Mouse (Mus musculus) midbrain, embryonic 16.5 days (tissue): ENCODE measurements around the gene Tmem251. TPM values are rescaled to one million over a fixed set of nuclear protein-coding genes. Genes with fewer than 3 reads are reported as not detected.

Source experiments
- ATAC-seq: fragments of 200-750 bp; cut with Nextera tagmentation; 2 replicates; pipeline ENCODE4 v1.8.0; 2017; ENCODE audit warnings: moderate TSS enrichment
- H3K27ac ChIP-seq: fragments of 300-500 bp; sonication (generic); 2 replicates; pipeline ENCODE4 v1.5.1; 2014; ENCODE audit warnings: mild to moderate bottlenecking, low read length, mixed read lengths
- H3K27me3 ChIP-seq: fragments of 300-500 bp; sonication (generic); 2 replicates; pipeline ENCODE4 v1.6.1; 2014; ENCODE audit warnings: low read depth, low read length, mixed read lengths; ENCODE audit not compliant: control insufficient read depth, insufficient read depth
- H3K36me3 ChIP-seq: fragments of 300-500 bp; sonication (generic); 2 replicates; pipeline ENCODE4 v1.6.1; 2014; ENCODE audit warnings: mild to moderate bottlenecking, low read length, moderate library complexity, mixed read lengths; ENCODE audit not compliant: control insufficient read depth, insufficient read depth
- H3K4me1 ChIP-seq: fragments of 300-500 bp; sonication (generic); 2 replicates; pipeline ENCODE4 v1.6.1; 2014; ENCODE audit warnings: mild to moderate bottlenecking, low read length, mixed read lengths; ENCODE audit not compliant: control insufficient read depth, insufficient read depth
- H3K4me2 ChIP-seq: fragments of 300-500 bp; sonication (generic); 2 replicates; pipeline ENCODE4 v1.6.1; 2014; ENCODE audit warnings: mild to moderate bottlenecking, low read length, mixed read lengths
- H3K4me3 ChIP-seq: fragments of 300-500 bp; sonication (generic); 2 replicates; pipeline ENCODE4 v1.5.1; 2014; ENCODE audit warnings: low read depth, mild to moderate bottlenecking, low read length, moderate library complexity, mixed read lengths
- H3K9ac ChIP-seq: fragments of 300-500 bp; sonication (generic); 2 replicates; pipeline ENCODE4 v1.6.1; 2014; ENCODE audit warnings: low read depth, low read length, mixed read lengths
- H3K9me3 ChIP-seq: fragments of 300-500 bp; sonication (generic); replicated peaks from 2 replicates; pipeline ENCODE4 v1.6.1; 2014; ENCODE audit warnings: mild to moderate bottlenecking, low read length, mixed read lengths; ENCODE audit not compliant: control insufficient read depth, poor library complexity, severe bottlenecking
- WGBS: fragments of 180-500 bp; shearing (Covaris S2); extraction: QIAGEN DNeasy Blood & Tissue Kit; methylation state at CpG from one replicate; pipeline ENCODE4 v1.1.7; 2014; 5-methylcytosine and 5-hydroxymethylcytosine counted together
- polyA plus RNA-seq: library from polyadenylated mRNA; unstranded; fragments of >200 nt; fragmentation: Nextera tagmentation; extraction: Ambion mirVana; gene quantifications from 2 replicates; pipeline ENCODE4 v1.2.1, GENCODE M21; 2015

Tmem251 gene
- polyA plus RNA-seq, 1 experiment from 2014 or later: 10.8 TPM

DNA sequence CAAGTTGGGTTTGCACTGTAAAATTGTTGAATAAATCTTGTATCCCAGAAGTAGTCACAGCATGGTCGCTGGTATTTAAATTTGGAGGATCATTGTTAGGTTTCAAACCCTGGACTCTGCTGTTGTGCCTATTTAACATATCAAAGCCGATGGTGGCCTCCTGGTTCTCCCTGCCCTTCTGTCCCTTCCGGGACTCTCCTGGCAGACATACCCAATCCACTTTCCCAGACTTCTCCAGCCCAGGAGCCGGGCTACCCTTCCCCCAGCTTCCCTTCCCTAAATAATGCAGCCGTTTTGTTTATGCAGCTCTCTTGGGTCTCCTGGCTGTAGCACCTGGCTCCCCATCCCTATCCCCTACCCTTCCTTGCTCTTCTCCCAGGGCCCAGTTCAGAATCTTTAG is 15.4 kb downstream of the Tmem251 start:
- 0% methylated on average over 5 of the region's 5 CpGs for WGBS

DNA sequence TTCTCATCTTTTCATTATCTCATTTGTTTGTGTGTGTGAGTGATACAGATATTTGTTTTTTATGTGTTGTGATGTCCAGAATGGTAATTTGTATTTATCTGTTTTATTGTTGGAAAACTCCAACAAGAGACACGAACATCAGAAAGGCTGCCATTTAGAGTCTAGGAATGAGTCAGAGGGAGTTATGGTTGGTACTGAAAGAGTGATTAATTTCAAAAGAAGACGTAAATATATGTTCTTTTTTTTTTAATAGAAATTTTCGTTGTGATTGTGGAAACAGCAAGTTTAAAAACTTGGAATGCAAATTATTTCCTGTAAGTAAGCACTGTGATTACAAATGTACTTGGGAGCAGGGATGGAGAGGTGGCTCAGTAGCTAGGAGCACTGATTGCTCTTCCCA is 18.1 kb downstream of the Tmem251 start:
- 93% methylated on average over 3 of the region's 3 CpGs for WGBS
- peaks cover 6% of the 10 kb centered on the region; the same call in 1 of the 2 replicates for H3K36me3 ChIP-seq

More for the DNA sequence above, 15.4 kb downstream of the Tmem251 start:
- Histone ChIP-seq H3K9me3 (no peaks in the 10 kb centered on the region), H3K27me3 (no peaks in the 10 kb centered on the region), H3K27ac (no peak overlapping the region), H3K4me1 (peaks cover 20% of the 10 kb centered on the region), H3K9ac (peak overlapping the region; percentile 87), H3K4me3 (peak overlapping the region; percentile 88), H3K36me3 (no peaks in the 10 kb centered on the region), H3K4me2 (peak overlapping the region; percentile 91)
- ATAC-seq: no peak

DNA sequence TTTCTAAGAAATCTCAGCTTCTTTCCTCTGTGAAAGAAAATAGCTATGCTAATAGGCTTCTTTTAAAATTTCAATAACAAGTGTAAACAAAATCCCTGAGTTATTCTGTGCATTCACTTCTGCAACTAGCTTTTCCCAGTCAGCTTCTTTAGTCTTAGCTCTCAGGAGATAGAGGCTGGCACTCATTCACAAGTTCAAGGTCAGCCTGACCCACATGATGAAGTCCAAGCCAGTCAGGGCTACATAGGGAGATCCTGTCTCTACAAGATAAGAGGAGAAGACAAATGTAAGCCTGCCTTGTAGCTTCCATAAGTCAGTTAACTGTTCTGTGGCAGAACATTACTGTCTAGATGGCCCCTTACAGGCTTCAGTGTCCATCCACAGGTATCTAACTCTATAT is 20.1 kb downstream of the Tmem251 start:
- Histone ChIP-seq H3K4me1 (peaks cover 6% of the 10 kb centered on the region), H3K4me3 (no peak overlapping the region), H3K27me3 (no peaks in the 10 kb centered on the region), H3K27ac (no peak overlapping the region), H3K9ac (no peak overlapping the region), H3K4me2 (no peak overlapping the region), H3K9me3 (no peaks in the 10 kb centered on the region), H3K36me3 (peaks cover 20% of the 10 kb centered on the region)
- no peak for ATAC-seq

More for the DNA sequence above, 18.1 kb downstream of the Tmem251 start:
- H3K4me2 ChIP-seq: no peak overlapping the region
- no peaks in the 10 kb centered on the region for H3K9me3 ChIP-seq
- H3K27ac ChIP-seq: no peak overlapping the region
- peaks cover 11% of the 10 kb centered on the region for H3K4me1 ChIP-seq
- no peaks in the 10 kb centered on the region for H3K27me3 ChIP-seq
- ATAC-seq: no peak
- H3K4me3 ChIP-seq: no peak overlapping the region
- H3K9ac ChIP-seq: no peak overlapping the region

DNA sequence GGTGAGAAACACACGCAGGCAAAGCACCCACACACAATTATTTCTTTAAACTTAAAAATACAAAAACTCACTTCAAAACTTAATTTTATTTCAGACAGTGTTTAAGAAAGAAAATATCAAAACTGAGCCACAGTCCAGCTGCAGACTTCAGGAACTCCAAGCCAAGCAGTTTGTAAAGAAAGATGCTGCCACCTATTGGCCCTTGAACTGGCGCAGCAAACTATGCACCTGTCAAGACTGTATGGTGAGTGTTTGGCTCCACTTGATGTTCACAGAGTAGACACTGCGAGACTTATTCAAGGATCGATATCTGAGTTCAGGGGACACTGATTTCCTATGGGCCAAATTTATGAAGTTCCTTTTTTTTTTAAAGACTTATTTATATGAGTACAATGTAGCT is 25.4 kb downstream of the Tmem251 start:
- peaks cover 50% of the 10 kb centered on the region for H3K36me3 ChIP-seq
- no peak overlapping the region for H3K4me3 ChIP-seq
- H3K4me2 ChIP-seq: no peak overlapping the region
- no peaks in the 10 kb centered on the region for H3K27me3 ChIP-seq
- WGBS: 98% methylated on average over 4 of the region's 4 CpGs
- no peak for ATAC-seq
- H3K9ac ChIP-seq: no peak overlapping the region
- H3K4me1 ChIP-seq: no peaks in the 10 kb centered on the region
- no peak overlapping the region for H3K27ac ChIP-seq
- no peaks in the 10 kb centered on the region for H3K9me3 ChIP-seq

DNA sequence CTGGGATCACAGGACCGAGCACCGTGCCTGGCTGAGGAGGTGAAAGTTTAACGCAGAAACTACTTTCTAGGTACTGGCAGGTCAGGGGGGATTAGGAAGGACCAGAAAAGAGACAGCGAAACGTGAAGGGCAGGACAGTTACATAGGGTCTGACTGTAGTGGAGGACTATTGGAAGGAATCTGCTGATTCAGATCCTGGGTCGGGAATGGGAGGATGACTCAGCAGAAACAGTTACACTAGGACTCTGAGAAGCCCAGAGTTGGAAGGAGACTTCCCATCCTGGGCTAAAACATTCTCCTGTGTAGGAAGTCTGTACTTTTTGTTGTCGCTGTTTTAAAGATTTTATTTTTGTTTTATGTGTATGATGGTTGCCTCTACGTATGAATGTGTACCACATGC is 28.0 kb downstream of the Tmem251 start:
- ATAC-seq: no peak
- H3K36me3 ChIP-seq: peaks cover 52% of the 10 kb centered on the region

DNA sequence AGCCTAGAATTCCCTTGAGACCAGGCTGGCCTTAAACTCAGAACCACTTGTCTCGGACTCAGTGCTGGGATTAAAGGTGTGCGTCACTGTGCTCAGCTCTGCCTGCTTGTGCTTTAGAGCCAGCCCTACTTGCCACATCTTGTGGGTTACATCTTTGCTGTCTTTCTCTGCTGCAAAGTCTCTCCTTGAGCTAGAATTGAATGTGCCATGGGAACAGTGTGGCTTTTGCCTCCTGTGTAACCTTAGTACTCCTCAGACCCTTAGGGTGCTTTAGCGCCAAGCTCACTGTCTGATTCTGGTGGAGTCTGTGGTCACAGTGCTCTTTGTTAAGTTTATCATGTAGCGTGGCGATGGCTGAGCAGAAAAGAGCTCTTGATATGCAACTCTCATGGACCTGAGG is 29.1 kb downstream of the Tmem251 start:
- Histone ChIP-seq H3K27me3 (no peaks in the 10 kb centered on the region), H3K9ac (no peak overlapping the region), H3K27ac (no peak overlapping the region), H3K4me3 (no peak overlapping the region), H3K9me3 (no peaks in the 10 kb centered on the region), H3K4me1 (no peaks in the 10 kb centered on the region), H3K4me2 (no peak overlapping the region), H3K36me3 (peaks cover 46% of the 10 kb centered on the region)
- no peak for ATAC-seq
- 98% methylated on average over 5 of the region's 5 CpGs for WGBS

More for the DNA sequence above, 28.0 kb downstream of the Tmem251 start:
- H3K9me3 ChIP-seq: no peaks in the 10 kb centered on the region
- H3K4me3 ChIP-seq: no peak overlapping the region
- H3K4me2 ChIP-seq: no peak overlapping the region
- H3K4me1 ChIP-seq: no peaks in the 10 kb centered on the region
- H3K9ac ChIP-seq: no peak overlapping the region
- H3K27me3 ChIP-seq: no peaks in the 10 kb centered on the region
- no peak overlapping the region for H3K27ac ChIP-seq
- 95% methylated on average over 8 of the region's 8 CpGs for WGBS

DNA sequence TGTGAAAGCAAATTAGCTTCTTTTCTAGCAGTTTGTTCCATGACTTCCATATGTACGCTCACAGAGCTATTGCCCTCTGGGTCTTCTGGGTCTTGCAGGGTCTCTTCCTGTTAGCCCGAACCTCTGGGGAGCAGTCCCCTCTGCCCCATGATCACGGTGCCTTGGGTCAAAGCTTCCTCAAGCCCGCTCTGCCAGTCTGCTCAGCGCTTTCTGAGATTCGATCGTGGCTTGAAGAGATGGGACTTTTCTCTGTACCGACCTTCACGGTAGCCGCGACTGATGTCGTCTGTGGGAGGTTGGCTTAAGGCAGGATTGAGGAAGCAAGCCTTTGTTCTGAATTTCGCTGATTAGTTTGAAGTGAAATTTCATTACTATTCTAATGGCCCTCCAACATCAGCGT is 32.5 kb downstream of the Tmem251 start:
- H3K27me3 ChIP-seq: no peaks in the 10 kb centered on the region
- no peak overlapping the region for H3K4me3 ChIP-seq
- no peak overlapping the region for H3K9ac ChIP-seq
- no peak overlapping the region for H3K27ac ChIP-seq
- no peaks in the 10 kb centered on the region for H3K4me1 ChIP-seq
- peaks cover 25% of the 10 kb centered on the region for H3K36me3 ChIP-seq
- 90% methylated on average over 14 of the region's 14 CpGs for WGBS
- H3K4me2 ChIP-seq: no peak overlapping the region
- ATAC-seq: no peak
- H3K9me3 ChIP-seq: no peaks in the 10 kb centered on the region

DNA sequence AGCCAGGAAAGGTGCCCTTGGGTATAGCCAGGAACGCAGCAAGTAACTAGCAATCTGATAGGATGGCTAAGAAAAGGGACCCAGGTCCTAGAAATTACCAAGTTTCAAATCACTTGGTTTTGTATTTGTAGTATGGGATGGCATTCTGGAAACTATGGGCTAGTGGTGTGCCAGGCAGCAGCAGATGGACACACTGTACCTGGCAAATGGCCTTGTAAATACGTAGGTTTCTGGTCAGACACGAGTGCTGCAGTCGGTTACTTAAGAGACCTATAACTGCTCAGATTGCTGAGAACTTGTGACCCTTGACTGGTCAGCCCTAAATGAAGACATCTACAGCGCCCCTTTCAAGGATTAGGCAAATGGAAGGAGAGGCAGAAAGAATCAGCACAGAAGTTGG is 34.6 kb downstream of the Tmem251 start:
- WGBS: 65% methylated on average over 5 of the region's 5 CpGs

DNA sequence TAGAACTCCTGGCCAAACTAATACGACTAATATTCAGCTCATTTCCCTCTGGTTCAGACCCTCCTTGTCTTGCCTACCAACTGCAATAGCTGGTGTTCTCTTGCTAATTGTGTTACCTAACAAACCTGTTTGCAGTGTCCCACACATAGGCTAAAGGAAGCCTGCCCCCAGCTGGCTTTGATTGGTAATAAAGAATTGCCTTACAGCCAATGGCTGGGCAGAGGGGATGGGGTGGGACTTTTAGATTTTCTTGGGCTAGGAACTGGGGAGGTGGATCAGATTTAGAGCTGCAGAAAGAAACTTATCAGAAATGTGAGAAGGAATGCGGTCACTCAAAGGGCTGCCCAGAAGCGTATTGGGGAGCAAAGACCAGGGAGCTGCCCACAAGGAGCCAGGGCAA is 35.9 kb downstream of the Tmem251 start:
- Histone ChIP-seq H3K4me3 (no peak overlapping the region), H3K4me1 (no peaks in the 10 kb centered on the region), H3K4me2 (no peak overlapping the region), H3K27ac (no peak overlapping the region), H3K9ac (no peak overlapping the region), H3K27me3 (no peaks in the 10 kb centered on the region), H3K9me3 (no peaks in the 10 kb centered on the region), H3K36me3 (peaks cover 11% of the 10 kb centered on the region)
- ATAC-seq: no peak
- WGBS: 60% methylated on average over 3 of the region's 3 CpGs

More for the DNA sequence above, 34.6 kb downstream of the Tmem251 start:
- no peak for ATAC-seq
- H3K4me2 ChIP-seq: no peak overlapping the region
- H3K27ac ChIP-seq: no peak overlapping the region
- H3K9me3 ChIP-seq: no peaks in the 10 kb centered on the region
- no peak overlapping the region for H3K9ac ChIP-seq
- peaks cover 7% of the 10 kb centered on the region; the same call in 1 of the 2 replicates for H3K36me3 ChIP-seq
- H3K4me1 ChIP-seq: no peaks in the 10 kb centered on the region
- no peaks in the 10 kb centered on the region for H3K27me3 ChIP-seq
- H3K4me3 ChIP-seq: no peak overlapping the region
